Mouse (Mus musculus) urinary bladder, postnatal 14 days (tissue): ENCODE results near the gene Lmbrd1.
"Not testable (repeated sequence)": the region's sequence is repeated elsewhere in the genome, so short reads cannot be mapped to it uniquely, and the experiment has no call there.

Experiments
- DNase-seq: peaks from one replicate; pipeline ENCODE4 v3.0.0; 2021; ENCODE audit warnings: low spot score

Gene Lmbrd1

GRCm38 (mm10) chr1:24678205-24678917 lies at the start of gene Lmbrd1:
Gene Lmbrd1, plus strand, starts transcription at chr1:24678630.
- DNase-seq: peak; percentile 92

GRCm38 (mm10) chr1:24633553-24634132 lies 44.8 kb upstream of the Lmbrd1 start:
- DNase-seq: no peak

DNA sequence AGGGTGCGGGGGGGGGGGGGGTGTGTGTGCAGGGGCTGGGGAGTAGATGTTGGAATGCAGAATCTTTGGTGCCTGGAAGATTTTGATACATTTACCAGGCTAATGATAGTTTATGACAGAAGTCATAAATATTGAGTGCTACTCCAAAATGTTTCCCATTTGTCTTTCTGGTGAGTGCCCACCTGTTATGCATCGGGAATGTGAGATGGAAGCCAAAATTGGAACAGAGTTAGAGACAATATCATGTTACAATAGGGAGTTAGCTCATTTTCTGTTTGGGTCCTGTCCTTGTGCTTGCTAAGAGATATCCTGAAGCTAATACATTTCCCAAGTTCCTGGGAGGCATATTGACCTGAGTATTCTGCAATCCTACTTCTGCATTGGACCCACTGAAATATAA lies 28.3 kb upstream of the Lmbrd1 start:
- no peak for DNase-seq

GRCm38 (mm10) chr1:24659914-24660313 lies 18.5 kb upstream of the Lmbrd1 start:
- DNase-seq: no peak

GRCm38 (mm10) chr1:24660662-24661061 lies 17.8 kb upstream of the Lmbrd1 start:
- not testable (repeated sequence) for DNase-seq

DNA sequence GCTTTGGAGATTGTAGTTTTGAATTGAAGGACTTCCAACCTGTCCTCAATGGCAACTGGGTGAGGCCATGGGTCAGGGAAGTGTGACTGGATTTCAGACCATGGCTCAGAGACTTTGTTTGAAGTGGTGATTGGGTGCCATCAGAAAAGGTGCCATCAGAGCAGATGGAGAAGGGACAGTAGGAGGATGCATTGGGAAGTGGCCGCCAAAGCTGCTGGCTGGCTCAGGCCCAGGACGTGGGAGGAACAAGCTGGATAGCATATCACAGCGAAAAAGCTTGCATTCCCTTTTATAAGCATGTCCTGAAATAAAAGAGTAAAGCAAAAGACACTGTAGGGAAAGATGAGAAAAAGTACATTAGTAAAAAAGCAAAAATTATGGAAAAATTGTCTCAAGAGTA lies 16.9 kb upstream of the Lmbrd1 start:
- no peak for DNase-seq

DNA sequence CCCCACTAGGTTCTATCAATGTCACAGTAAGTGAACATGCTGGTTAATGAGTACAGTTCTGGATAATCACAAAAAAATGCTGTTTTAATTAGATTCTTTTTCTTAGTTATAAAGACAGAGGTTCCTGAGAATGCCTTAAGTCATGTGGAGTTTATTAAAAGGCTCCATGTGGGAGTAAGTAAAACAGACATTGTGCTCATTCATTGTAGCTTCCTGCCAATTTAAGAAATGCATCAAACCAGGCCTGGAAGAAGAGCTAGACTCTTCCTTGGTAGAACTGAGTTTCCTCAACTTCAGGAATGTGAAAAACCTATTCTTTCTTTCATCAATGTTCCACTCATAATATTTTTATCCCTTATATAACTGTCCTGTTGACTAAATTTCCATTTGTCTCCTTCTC lies 14.3 kb upstream of the Lmbrd1 start:
- no peak for DNase-seq

GRCm38 (mm10) chr1:24673231-24673630 lies 5.2 kb upstream of the Lmbrd1 start:
- DNase-seq: no peak

DNA sequence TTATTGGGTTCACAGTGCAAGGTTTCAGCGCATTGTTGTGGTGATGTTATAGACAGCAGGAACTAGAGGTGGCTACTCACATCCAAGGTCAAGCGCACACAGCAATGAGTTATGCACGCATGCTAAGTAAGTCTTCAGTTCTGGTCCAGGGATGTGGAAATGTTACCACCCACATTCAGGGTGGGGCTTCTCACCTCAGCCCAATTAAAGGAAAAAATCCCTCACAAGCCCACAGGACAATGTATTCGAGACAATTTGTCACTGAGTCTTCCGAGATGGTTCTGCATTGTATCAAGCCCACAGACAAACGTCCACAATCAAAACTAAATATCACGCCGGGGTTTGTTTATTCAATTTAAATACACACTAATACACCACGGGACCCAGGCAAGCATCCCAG lies 724 bp upstream of the Lmbrd1 start:
- no peak for DNase-seq

GRCm38 (mm10) chr1:24679071-24679470 lies 641 bp downstream of the Lmbrd1 start:
- no peak for DNase-seq

DNA sequence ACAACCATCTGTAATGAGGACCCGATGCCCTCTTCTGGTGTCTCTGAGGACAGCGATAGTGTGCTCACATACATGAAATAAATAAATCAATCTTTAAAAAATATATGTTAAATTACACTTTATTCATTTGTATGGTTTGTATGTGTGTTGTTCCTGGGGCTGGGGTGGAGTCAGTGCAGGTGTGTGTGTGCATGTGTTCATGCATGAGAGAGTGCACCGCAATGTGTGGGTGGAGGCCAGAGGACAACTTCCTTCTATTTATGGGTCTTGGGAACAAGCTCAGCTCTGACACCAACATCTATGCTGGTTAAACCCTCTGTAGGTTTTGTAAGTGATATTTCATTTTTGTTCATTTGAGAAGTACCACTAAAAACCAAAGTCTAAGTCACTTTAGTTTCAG lies 2.6 kb downstream of the Lmbrd1 start:
- DNase-seq: no peak

DNA sequence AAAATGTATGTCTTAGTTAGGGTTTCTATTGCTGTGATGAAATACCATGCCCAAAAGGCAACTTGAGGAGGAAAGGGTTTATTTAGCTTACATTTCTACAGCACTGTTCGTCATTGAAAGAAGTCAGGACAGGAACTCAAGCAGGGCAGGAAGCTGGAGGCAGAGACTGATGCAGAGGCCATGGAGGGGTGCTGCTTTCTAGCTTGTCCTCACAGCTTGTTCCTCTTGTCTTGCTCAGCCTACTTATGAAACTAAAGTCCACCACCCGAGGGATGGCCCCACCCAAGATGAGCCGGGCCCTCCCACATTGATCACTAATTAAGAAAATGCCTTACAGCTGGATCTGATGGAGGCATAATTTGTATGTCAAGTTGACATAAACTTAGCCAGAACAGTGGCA lies 3.5 kb downstream of the Lmbrd1 start:
- DNase-seq: no peak

- DNase-seq: no peak
These were observed 5.5 kb downstream of the Lmbrd1 start for GRCm38 (mm10) chr1:24683947-24684346.

DNA sequence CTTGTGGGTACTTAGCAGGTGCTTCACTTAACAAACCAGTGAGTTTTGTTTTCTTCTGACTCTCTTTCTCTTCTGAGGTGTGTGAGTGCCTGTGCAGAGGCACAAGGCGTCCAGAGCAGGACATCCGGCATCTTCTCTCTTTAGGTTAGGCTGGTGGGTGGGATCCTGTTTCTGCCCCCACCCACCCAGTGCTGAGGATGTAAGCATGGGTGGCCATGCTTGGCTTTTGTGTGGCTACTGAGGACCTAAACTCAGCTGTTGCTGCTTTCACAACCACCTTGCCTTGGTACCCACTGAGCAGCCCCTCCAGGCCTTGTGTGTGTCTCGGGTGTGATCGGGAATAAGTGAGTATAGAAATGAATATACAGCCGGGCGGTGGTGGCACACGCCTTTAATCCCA lies 7.2 kb downstream of the Lmbrd1 start:
- no peak for DNase-seq

DNA sequence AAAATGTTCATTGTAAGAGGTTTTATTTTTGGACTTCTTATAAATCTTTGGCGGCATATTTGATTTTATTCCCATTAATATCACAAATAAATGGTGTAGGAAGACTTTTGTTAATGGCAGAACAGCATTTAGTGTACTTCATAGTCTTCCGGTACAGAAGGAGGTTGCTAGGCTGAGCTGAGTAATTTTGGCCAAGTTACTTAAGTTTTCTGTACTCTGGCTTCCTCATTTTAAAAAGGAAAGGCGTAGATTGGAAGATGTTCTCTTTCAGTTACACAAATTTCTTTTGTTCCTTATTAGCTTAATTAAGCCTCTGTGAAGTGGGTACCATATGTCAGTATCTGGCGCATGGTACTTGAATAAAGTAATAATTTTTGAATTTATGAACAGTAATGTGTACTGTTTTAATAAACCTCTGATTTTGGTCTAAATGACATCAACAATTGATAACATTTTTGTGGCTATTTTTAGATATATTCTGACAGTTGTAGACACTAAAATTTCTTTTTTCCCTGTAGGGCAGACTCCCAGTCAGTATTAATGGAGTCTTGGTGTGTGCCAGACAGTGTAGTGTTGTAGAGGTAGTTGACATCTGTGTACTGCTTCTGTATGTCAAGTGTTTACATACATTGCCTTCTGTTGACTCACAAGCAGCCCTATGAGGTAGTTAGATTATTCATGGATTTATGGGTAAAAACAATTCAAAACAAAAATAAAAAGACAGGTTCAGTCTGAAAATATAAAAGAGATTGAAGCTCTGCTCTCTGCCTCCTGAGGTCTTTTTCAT lies 8.0 kb downstream of the Lmbrd1 start:
- DNase-seq: no peak

- DNase-seq: no peak
These were observed 19.2 kb downstream of the Lmbrd1 start for GRCm38 (mm10) chr1:24697677-24698076.

DNA sequence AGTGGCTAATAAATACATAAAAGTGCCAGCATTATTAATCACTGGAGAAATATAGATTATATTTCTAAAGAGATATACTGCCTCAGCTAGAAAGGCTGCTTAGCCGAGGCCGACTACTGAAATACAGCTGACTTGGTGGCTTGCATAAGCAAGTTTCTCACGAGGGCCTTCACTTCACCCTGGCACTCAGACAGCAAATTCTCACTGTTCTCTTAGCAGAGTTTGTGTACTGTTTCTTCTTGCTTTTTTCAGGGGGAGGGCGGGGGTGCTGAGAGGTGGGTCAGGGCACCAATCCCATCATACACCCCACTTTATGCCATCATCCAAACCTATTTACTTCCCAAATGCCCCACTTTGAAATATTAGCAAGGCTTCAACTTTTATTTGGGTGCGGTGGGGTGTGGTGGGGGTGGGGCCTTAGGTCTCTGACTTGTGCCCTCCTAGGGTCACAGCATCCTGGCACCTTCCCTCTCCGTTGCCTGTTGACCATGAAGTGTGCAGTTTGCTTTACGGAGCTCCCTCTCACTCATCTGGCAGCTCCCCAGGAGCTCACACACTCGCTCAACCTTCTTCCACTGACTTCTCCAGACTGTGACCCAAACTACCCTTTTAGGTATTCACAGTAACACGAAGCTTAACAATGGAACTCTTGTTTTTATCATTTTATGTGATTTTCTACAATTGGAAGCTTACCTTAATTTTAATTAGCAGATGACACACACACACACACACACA lies 19.9 kb downstream of the Lmbrd1 start:
- DNase-seq: no peak

- DNase-seq: no peak
These were observed 20.9 kb downstream of the Lmbrd1 start for GRCm38 (mm10) chr1:24699320-24699719.

DNA sequence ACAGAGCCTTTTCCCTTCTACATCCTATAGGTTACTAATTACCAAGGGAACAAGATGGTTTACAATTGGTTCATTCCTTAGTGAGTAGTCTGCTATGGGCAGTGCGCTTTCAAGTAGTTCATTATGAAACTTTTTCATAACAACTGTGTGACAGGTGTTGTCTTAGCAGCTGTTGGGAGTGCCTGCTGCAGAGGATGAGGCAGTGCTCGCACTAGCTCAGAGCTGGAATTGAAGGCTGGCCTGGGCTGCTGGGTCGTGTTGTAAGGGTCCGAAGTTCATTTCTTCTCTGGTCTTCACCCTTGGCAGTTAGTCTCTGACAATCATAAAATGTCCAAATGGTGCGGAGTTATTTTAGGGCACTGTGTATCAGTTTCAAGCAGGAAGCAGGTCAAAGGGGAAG lies 21.8 kb downstream of the Lmbrd1 start:
- no peak for DNase-seq

GRCm38 (mm10) chr1:24703821-24704220 lies 25.4 kb downstream of the Lmbrd1 start:
- no peak for DNase-seq

- DNase-seq: no peak
These were observed 37.9 kb downstream of the Lmbrd1 start for GRCm38 (mm10) chr1:24716301-24716700.

- no peak for DNase-seq
These were observed 41.2 kb downstream of the Lmbrd1 start for GRCm38 (mm10) chr1:24719621-24720020.

DNA sequence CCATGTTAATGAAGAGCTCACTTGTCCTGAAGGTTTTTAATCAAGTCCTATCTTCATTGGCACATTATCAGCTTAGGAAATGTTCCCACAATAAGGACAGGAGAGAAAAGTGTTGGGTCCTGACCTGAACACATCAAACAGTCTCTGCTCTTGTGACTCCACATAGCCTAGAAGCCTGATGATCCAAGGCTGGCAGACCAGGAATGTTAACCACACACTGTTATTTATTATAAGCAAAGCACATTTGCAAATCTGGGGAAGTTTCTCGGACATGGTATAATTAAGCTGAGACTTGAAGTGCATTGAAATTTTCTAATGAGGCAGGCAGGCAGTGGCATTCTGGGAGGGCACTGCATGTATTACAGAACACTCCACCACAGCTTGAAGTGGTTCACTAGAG lies 41.8 kb downstream of the Lmbrd1 start:
- no peak for DNase-seq
